Mouse (Mus musculus): ENCODE results near the gene Atad1. TPM values are rescaled to one million over a fixed set of nuclear protein-coding genes. Genes with fewer than 3 reads are reported as not detected.

The Atad1 gene
- total RNA-seq, 2 experiments from 2014 or later: 90.5 to 91.8 TPM

Other genes with a start within 250 kb of the Atad1 start
- 10 to 100 TPM; 13.1 to 15.2 TPM for gene Papss2, start 144.0 kb downstream of the Atad1 start, total RNA-seq (2021)
- gene Pten, start 17.7 kb upstream of the Atad1 start, total RNA-seq (2021): 10 to 100 TPM; 59.0 to 60.3 TPM

Measured in heart, adult 18-20 months (tissue).